Mouse (Mus musculus): ENCODE data around the gene Chn2.

Chn2 gene

DNA sequence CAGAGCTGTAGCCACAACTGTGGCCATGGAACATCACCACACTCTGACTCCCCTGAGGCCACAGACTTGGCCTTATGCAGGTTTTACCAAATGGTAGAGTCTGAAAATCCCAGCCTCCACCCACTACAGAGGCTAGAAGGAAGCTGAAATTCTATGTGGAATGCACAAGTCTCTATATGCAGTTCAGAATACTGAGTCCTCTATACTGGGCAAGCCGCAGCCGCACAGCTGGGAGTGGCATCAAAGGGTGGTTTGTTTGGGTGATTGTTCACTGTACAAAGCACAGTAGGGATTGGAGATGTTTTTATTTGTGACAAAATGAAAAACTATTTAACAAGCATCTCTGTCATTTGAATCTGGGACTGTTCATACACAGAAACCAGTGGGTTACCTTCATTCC, 224.5 kb downstream of the Chn2 start:
- ChIA-PET POLR2A (interaction anchor here in 2 of 4 experiments (0.6 to 0.7 kb wide), 3 partner anchors 14 to 801 kb away, joined by 3 to 8 read pairs (median 5); no protein-coding TSS in a partner anchor), CTCF (no interaction called here)

DNA sequence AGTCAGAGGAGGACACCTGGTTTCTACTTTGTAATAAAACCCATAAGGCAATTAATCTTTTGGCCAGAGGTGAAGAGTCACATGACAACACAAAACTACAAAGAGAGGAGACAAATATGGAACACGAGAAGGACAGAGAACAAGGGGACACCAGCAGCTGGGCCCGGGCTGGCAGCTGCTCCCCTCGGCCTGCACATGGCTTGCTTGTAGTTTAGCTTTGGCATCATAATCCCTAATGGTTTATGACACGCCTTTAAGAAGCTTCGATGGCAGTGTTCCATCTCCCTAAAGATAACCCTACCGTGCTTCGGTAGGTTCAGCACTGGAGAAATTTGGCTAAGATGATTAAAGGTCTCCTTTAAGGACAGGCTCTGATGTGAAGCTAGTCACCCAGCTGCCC, 225.2 kb downstream of the Chn2 start:
- ChIA-PET CTCF (no interaction called here), POLR2A (interaction anchor here in 3 of 4 experiments (0.5 to 0.7 kb wide), 3 partner anchors 13 to 801 kb away, joined by 3 to 5 read pairs (median 4); no protein-coding TSS in a partner anchor)

DNA sequence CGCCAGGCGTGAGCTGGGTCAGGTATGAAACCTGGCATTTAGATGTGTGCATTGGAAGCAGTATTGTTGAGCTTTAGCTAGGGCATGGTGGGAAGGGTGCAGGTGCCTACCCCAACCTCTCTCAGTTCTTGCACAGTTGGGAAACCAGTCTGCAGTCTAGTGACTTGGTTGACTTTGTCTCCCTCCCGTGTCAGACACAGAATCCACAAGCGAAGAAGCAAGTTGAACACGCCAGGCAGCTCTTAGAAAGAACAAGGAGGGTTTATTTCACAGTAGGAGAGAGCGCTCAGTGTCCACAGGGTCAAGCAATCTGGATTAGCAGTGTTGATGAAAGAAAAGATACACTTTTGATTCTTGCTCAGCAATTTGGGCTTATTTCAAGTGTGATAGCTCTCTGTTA, 226.0 kb downstream of the Chn2 start:
- POLR2A ChIA-PET: no interaction called here
- CTCF ChIA-PET: no interaction called here

DNA sequence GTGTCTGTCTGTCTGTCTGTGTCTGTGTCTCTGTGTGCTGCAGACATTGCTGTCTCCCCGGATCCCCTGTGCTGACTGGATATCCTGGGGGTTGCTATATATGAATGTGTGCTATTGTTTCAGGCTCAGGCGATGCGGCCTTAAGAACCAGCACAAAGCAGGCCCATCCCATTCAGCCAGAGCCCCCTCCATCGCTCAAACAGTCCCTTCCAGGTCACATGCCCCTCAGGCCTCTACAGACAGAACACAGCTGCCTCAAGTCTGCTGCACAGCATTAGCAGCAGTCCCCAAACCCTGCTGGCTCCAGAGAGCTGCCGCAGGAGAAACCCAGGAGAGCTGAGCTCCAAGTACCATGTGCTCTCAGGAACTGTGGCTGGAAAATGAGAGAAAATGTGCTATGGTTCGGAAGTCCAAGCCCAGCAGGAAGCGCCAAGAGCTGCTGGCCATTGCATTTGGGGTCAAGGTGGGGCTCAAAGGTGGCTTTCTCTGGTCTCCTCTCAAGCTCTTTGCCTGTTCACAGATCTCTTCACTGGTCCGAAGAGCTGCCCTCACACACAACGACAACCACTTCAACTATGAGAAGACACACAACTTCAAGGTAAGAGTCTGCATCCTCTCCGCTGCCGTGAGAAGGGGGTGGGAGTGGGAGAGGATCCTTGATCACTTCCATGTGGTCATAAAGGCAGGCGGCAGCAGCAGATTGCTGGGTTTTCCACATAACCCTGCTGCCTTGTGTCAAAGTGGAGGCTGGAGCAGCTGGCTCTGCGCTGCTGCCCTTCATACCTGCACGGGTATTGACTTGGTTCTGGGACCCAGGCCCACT, 233.4 kb downstream of the Chn2 start:
- CTCF ChIA-PET: interaction anchor here in 2 of 4 experiments (0.6 to 0.8 kb wide), 2 partner anchors 119 to 258 kb away, joined by 3 read pairs; no protein-coding TSS in a partner anchor
- POLR2A ChIA-PET: no interaction called here

DNA sequence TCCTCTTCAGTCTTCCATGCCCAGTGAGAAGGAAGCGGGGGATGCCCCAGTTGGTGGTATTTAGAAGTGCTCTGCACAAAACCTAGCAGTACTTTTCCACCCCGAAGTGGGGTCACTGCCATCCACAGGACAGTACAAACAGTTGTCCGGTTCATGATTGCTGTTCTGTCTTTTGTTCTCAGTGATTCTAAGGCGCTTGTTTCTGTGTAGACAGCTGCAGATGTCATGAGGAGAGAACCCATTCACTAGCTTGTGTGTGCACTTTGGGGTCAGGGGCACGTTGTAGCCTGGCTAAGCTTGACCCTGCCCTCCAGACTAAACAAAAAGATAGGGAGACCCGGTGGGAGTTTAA, 234.0 kb downstream of the Chn2 start:
- CTCF ChIA-PET: no interaction called here
- POLR2A ChIA-PET: no interaction called here

DNA sequence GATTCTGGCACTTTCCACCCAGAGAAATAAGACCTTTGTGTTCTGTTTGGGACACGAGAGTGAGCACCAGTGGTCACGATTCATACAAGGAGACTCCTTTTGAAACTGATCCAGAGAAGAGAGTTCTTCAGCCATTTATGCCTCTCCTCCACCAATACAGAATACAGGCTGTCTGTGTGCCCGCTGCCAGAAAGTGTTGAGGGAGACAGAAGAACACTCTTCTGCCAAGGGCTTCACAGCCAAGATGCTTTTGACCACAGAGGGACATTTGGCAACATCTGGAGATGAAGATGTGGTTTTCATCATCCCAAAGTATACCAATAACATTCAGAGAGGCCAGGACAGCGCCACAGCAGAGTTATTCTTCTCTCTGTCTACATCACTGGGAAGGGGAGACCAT, 237.9 kb downstream of the Chn2 start:
- CTCF ChIA-PET: no interaction called here
- POLR2A ChIA-PET: no interaction called here

DNA sequence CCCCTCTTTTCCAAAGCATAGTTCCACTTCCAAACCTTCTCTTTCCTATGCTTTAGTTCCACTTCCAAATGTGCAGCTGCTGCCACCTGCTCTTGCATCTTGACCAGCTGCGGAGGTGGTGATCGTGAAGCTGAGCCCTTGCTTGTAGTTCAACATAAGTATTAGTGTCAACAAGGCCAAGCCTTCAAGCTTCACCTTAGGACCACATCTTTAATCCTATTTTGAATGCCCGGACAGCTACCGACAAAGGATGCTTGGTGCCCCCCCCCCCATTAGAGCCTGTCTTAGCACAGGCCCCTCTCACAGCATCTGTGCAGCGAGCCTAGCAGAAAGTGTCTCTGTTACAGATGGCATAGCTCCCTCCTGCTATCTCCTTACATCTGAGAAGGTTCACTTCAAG, 238.5 kb downstream of the Chn2 start:
- POLR2A ChIA-PET: interaction anchor here in 2 of 4 experiments (0.6 to 0.7 kb wide), 5 partner anchors 14 to 661 kb away, joined by 3 to 5 read pairs (median 3); no protein-coding TSS in a partner anchor
- CTCF ChIA-PET: interaction anchor here in 2 of 4 experiments (0.6 to 0.8 kb wide), 2 partner anchors 324 to 1772 kb away, joined by 3 to 6 read pairs; no protein-coding TSS in a partner anchor

DNA sequence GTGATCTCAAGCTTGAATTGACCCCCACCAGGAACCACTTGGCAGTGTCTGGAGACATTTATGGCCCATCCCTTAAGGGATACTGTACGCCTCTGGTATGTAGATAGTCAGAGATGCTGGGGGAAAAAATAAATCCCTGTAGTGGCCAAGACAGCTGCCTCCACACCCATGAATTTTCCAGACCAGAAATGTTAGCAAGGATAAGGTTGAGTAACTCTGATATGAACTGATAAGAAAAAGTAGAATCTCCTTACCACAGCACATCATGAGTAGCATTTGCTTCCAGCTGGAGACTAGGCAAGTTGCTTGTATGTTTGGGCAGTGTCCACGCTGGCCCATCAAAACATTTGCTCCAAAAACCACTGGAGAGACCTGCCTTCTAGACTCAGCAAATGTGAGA, 239.3 kb downstream of the Chn2 start:
- POLR2A ChIA-PET: no interaction called here
- CTCF ChIA-PET: interaction anchor here in 2 of 4 experiments (0.6 to 0.8 kb wide), 2 partner anchors 325 to 1771 kb away, joined by 3 to 6 read pairs; no protein-coding TSS in a partner anchor

DNA sequence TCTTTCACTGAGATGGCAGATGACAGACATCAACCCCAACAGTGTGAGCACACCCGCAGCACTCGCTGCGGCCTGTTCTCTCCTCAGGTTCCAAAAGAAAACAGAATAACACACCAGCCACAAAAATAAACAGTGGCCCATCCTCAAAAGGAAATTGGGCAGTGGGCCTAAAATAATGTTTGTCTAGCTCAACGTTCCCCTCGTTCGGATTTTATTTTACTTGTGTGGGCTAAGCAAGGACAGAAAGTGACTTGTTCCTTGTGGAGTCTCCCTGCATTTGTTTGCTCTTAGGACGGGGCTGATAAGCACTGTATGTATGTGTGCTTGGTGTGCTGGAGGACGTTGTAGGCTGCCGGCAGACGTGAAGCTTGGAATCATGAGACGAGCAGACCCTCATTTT, 240.0 kb downstream of the Chn2 start:
- CTCF ChIA-PET: no interaction called here
- POLR2A ChIA-PET: no interaction called here

DNA sequence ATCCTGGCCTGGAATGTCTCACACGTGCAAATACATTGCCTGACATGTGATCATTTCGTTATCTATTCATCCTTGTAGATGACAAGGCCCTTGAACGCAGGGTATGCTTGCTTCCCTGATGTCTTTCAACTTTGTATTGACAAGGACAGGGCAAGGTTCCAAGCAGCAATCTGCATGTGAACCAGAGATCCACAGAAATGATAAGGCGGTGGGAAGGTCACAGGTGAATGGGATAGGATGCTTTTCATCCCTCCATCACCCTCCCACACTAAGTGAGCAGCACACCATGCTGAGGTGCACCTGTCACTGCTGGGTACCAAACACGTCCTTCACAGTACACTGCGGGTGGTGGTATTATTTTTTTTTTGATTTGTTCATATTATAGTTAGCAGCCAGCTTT, 240.9 kb downstream of the Chn2 start:
- POLR2A ChIA-PET: no interaction called here
- CTCF ChIA-PET: no interaction called here

DNA sequence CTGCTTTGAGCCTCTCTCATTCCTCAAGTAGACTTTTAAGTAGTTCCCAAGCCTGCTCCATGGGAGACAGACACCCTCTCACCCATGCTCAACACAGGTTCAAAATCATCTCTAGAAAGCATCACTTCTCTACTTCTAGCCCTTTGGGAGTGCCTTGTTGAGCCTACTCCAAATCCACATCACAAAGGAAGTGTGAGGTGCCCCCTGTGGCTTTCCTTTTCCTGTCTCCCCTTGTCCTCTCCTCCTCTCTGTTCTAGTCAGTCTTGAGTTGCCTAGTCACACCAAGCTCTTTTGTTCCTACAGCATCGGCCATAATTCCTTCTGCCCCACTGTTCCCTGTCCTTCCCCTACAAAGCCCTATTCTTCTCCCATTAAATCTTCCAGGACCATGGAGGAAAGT, 243.9 kb downstream of the Chn2 start:
- ChIA-PET CTCF (interaction anchor here in 2 of 4 experiments (0.5 to 0.7 kb wide), 2 partner anchors 522 to 526 kb away, joined by 3 to 7 read pairs; no protein-coding TSS in a partner anchor), POLR2A (no interaction called here)

DNA sequence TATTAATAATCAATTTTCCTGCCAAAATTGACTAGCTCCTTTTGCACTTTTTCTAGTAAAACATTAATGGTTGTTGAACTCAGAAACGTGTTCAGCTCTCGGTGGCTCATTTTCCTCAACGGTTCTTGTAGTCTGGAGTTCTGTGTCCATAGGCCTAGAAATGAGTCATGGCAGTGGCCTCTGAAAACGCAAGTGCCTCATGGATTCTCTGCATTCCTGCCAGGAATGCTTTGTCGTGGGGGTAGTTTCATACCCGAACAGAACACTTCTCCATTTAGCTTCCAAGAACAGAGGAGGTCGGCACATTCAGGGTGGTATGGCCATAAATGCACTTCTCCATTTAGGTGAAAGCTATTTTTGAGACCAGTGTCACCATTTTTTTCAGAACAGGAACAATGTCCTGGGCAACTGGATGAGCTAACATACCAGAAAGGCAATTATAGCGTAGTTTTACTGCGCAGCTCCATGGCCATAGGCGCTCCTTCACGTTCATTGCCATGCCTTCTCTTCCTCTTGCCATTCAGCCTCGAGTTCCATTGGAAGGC, 244.9 kb downstream of the Chn2 start:
- ChIA-PET POLR2A (no interaction called here), CTCF (no interaction called here)

DNA sequence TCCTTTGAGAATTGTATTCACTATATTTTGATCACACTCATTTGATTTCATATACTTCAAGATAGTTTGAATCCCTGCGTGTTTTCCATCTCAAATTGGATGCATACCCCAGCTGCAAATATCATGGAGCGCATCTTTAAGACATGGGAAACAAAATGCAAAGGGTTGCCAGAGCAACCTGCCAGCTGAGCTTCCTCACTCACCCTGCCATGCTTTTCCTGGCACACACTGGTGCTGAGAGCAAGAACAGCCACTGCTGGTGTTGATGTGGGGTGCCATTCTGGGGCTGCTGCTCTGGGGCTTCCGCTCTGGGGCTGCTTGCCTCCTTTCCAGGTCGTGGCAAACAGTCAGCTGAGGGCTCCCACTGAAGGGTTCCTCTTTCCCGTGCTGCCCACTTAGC, 247.5 kb downstream of the Chn2 start:
- ChIA-PET POLR2A (no interaction called here), CTCF (no interaction called here)

DNA sequence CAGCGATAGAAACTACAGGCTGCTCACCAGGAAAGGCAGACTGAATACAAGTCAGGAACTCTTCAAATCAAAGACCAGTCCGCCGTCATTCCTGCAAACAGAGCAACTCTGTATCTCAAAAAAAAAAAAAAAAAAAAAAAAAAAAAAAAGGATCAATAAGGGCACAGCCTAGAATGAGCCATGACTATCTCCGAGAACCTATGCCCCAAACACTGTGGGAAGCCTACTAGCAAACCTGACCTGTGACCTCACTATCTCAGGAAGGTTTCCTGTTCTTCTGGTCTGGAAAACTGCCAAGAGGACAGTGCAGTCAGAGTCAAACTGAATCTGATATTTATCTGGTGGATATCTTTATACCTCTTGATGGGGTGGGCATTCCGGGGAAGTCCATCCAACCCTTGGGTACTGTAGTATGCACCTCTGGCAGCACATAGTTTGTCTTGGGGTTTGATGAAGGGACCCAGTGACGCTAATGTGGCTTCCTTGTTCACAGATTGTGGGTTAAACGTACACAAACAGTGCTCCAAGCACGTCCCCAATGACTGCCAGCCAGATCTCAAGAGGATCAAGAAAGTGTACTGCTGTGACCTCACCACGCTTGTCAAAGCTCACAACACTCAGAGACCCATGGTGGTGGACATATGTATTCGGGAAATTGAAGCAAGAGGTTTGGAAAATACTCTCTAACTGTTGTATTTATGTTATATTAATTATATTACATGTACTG, 250.6 kb downstream of the Chn2 start:
- ChIA-PET POLR2A (interaction anchor here in 1 of 4 experiments (0.7 kb wide), 1 partner anchor 1514 kb away, joined by 6 read pairs; no protein-coding TSS in a partner anchor), CTCF (no interaction called here)

DNA sequence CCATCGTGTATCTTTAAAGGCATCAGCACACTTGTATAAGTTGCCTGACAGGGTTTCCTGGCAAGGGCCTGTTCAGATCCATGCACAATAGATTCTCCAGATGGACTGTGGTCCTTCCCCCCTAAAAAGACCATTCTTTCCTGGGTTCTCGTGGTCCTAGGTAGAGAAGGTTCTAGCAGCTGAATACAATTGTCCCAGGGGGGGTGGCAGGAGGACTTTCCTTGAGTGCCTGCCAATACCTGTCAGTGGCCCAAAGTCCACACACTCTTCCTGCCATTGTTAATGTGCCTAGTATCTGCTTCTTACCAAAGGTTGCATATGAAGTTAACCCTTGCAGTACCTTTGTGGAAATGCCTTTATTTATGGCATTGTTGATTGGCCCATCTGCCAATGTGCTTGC, 257.9 kb downstream of the Chn2 start:
- ChIA-PET CTCF (no interaction called here), POLR2A (interaction anchor here in 1 of 4 experiments (0.7 kb wide), 1 partner anchor 211 kb away, joined by 3 read pairs; no protein-coding TSS in a partner anchor)

DNA sequence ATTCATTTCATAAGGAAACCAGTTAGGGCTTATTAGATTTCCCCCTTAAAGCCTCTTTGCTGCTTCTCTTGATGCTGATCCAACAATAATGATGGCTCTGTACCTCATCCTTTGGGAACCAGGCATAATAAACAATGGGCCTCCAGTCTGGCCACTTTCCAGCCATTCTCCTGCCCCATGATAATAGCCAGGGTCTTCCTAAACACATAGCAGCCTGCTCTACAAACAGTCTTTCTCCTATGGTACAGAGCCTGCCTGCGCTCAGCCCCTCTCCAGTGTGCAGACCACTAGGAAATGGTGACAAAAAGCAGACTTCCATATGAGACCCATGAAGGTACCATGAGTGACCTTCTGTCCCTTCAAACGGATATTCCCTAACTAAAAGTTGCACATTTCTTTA, 260.1 kb downstream of the Chn2 start:
- CTCF ChIA-PET: no interaction called here
- POLR2A ChIA-PET: interaction anchor here in 1 of 4 experiments (1.0 kb wide), 1 partner anchor 24 kb away, joined by 3 read pairs; no protein-coding TSS in a partner anchor

DNA sequence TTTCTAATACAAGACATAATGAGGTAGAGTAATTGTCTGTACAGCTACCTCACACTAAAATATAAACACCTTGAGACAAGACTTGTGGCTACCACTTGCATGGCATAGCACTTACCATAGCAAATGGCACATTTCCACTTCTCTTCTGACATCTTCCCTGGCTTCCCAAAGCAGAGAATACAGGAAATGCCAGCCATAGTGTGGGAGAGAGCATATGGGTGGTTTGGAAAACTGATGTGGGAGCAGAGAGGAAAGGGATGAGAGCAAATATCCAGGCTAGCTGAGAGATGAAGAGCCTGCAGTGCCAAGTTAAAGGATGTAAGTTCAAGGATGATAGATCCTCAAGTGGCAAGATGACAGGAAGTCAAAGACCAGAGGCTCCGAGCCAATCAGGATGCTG, 266.4 kb downstream of the Chn2 start:
- POLR2A ChIA-PET: interaction anchor here in 1 of 4 experiments (0.5 kb wide), 1 partner anchor 28 kb away, joined by 5 read pairs; no protein-coding TSS in a partner anchor
- CTCF ChIA-PET: no interaction called here

DNA sequence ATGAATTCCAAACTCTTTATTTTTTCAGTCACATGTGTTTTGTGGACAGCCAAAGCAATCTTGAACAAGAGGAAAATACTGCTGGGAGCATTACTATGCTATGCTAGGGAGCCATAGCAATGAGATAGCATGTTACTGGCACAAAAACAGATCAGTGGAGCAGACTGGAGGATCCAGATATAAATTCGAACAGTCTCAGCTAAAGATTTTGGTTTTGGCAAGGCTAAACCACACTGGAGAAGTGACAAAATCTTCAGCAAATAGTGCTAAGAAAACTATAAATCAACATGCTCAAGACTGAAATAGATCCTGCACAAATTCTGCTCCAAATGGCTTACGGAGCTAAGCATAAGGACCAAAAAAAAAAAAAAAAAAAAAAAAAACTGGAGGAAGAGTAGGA, 273.7 kb downstream of the Chn2 start:
- POLR2A ChIA-PET: interaction anchor here in 1 of 4 experiments (0.7 kb wide), 1 partner anchor 51 kb away, joined by 12 read pairs; no protein-coding TSS in a partner anchor
- CTCF ChIA-PET: no interaction called here

DNA sequence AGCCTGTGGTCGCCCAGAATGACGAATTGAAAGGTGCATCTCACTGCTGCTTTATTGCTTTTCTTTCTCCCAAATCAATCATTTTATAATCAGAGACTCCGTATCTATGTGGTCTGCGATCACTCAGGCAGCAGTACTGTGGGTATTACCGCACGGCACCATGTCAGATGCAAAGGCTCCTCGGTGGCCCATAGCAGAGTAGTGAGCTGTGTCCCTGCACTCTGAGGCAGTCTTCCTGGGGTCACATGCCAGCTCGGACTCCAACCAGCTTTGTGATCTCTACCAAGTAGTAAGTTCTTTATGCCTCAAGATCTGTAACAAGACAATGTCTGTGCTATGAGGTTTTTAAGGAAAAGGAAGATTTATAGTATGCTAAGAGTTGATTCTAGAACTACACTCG, 279.3 kb downstream of the Chn2 start:
- POLR2A ChIA-PET: no interaction called here
- CTCF ChIA-PET: no interaction called here

DNA sequence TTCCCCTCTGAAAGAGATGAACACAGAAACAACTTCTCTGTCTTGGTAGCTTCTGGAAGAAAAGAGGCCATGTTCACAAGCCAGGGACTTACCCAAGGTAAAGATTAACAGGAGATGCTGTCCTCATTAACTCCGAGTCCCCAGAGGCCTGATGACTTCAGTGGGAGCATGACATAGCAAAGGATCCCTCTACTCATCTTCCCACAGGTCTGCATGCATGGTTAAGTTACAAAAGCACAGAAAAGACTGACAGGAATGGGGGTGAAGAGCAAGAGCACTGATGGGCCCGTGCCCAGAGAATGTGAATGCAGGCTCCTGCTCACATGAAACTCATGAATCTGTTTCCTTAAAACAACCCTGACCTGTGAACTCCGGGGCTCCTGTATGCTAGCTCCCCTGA, 279.8 kb downstream of the Chn2 start:
- ChIA-PET POLR2A (no interaction called here), CTCF (no interaction called here)
